Mouse (Mus musculus): ENCODE measurements around the gene Ctsh. TPM values are rescaled to one million over a fixed set of nuclear protein-coding genes. Genes with fewer than 3 reads are reported as not detected.

Ctsh gene
- polyA plus RNA-seq, 1 experiment from 2014 or later, result 6.6 TPM

GRCm38 (mm10) chr9:90122246-90122740 lies 68.3 kb downstream of the Ctsh start:
- DNase-seq (ENCODE audit: low spot score), result no peak
- Histone ChIP-seq H3K4me1 (replicated peaks; ENCODE audit: control insufficient read depth, insufficient read depth, low read length) (0 out of 2 replicates have a peak, but pooled peaks cover 2% of the 10 kb centered on the region), H3K4me3 (ENCODE audit: low read depth, low read length) (no peak overlapping the region), H3K27ac (ENCODE audit: low read depth, low read length) (no peak overlapping the region), H3K4me2 (ENCODE audit: low read depth, low read length, severe bottlenecking) (no peak overlapping the region), H3K9ac (ENCODE audit: low read length) (no peak overlapping the region), H3K27me3 (ENCODE audit: control insufficient read depth, insufficient read depth, low read length) (no peaks in the 10 kb centered on the region), H3K9me3 (ENCODE audit: control insufficient read depth, low read length) (no peaks in the 10 kb centered on the region), H3K36me3 (ENCODE audit: control insufficient read depth, insufficient read depth, low read length) (no peaks in the 10 kb centered on the region)
- WGBS, result 80% methylated on average over 4 of the region's 4 CpGs
- ATAC-seq (replicated peaks; ENCODE audit: low FRiP score), result no peak

GRCm38 (mm10) chr9:90124156-90124872 lies 70.4 kb downstream of the Ctsh start:
- no peak overlapping the region for H3K4me3 ChIP-seq (ENCODE audit: low read depth, low read length)
- 38% methylated on average over 11 of the region's 11 CpGs for WGBS

GRCm38 (mm10) chr9:90124873-90125245 lies 70.9 kb downstream of the Ctsh start:
- no peak overlapping the region for H3K4me3 ChIP-seq (ENCODE audit: low read depth, low read length)
- H3K27me3 ChIP-seq (ENCODE audit: control insufficient read depth, insufficient read depth, low read length), result no peaks in the 10 kb centered on the region
- H3K36me3 ChIP-seq (ENCODE audit: control insufficient read depth, insufficient read depth, low read length), result no peaks in the 10 kb centered on the region
- ATAC-seq (replicated peaks; ENCODE audit: low FRiP score), result no peak
- no peak for DNase-seq (ENCODE audit: low spot score)
- H3K9me3 ChIP-seq (ENCODE audit: control insufficient read depth, low read length), result no peaks in the 10 kb centered on the region
- no peak overlapping the region for H3K4me2 ChIP-seq (ENCODE audit: low read depth, low read length, severe bottlenecking)
- H3K4me1 ChIP-seq (replicated peaks; ENCODE audit: control insufficient read depth, insufficient read depth, low read length), result 0 out of 2 replicates have a peak, but pooled peaks cover 2% of the 10 kb centered on the region
- no peak overlapping the region for H3K9ac ChIP-seq (ENCODE audit: low read length)
- 37% methylated on average over 8 of the region's 8 CpGs for WGBS
- H3K27ac ChIP-seq (ENCODE audit: low read depth, low read length), result no peak overlapping the region

More at GRCm38 (mm10) chr9:90124156-90124872, 70.4 kb downstream of the Ctsh start:
- H3K4me2 ChIP-seq (ENCODE audit: low read depth, low read length, severe bottlenecking), result no peak overlapping the region
- H3K36me3 ChIP-seq (ENCODE audit: control insufficient read depth, insufficient read depth, low read length), result no peaks in the 10 kb centered on the region
- H3K4me1 ChIP-seq (replicated peaks; ENCODE audit: control insufficient read depth, insufficient read depth, low read length), result 0 out of 2 replicates have a peak, but pooled peaks cover 2% of the 10 kb centered on the region
- H3K27ac ChIP-seq (ENCODE audit: low read depth, low read length), result no peak overlapping the region
- ATAC-seq (replicated peaks; ENCODE audit: low FRiP score), result no peak; the same call in 1 of the 2 replicates
- no peaks in the 10 kb centered on the region for H3K27me3 ChIP-seq (ENCODE audit: control insufficient read depth, insufficient read depth, low read length)
- H3K9me3 ChIP-seq (ENCODE audit: control insufficient read depth, low read length), result no peaks in the 10 kb centered on the region
- DNase-seq (ENCODE audit: low spot score), result no peak
- no peak overlapping the region for H3K9ac ChIP-seq (ENCODE audit: low read length)

Other genes starting within 250 kb of the Ctsh start
- 0.08 TPM in 1 of 2 replicates, not detected in the other for gene Rasgrf1, start 144.2 kb upstream of the Ctsh start, polyA plus RNA-seq (2014; fragmentation: Nextera tagmentation; extraction: Ambion mirVana)
- gene Morf4l1, start 60.6 kb downstream of the Ctsh start, polyA plus RNA-seq (2014; fragmentation: Nextera tagmentation; extraction: Ambion mirVana), result 484 and 515 TPM in 2 replicates
- 21.5 and 22.2 TPM in 2 replicates for gene Adamts7, start 108.9 kb downstream of the Ctsh start, polyA plus RNA-seq (2014; fragmentation: Nextera tagmentation; extraction: Ambion mirVana)
- 11.6 TPM in 2 replicates for gene Tbc1d2b, start 216.7 kb downstream of the Ctsh start, polyA plus RNA-seq (2014; fragmentation: Nextera tagmentation; extraction: Ambion mirVana)